Mouse (Mus musculus) bone marrow macrophage, adult 2 months (primary cell): ENCODE results near the gene 1700019A02Rik. TPM values are rescaled to one million over a fixed set of nuclear protein-coding genes. Genes with fewer than 3 reads are reported as not detected.

Source experiments
- H3K27ac ChIP-seq: 2 replicates; pipeline ENCODE4 v1.5.1; 2012; ENCODE audit warnings: low read depth, low read length; ENCODE audit not compliant: insufficient read depth
- H3K4me1 ChIP-seq: 2 replicates; pipeline ENCODE4 v1.6.1; 2012; ENCODE audit warnings: low read length; ENCODE audit not compliant: control insufficient read depth, insufficient read depth
- H3K4me3 ChIP-seq: 2 replicates; pipeline ENCODE4 v1.5.1; 2012; ENCODE audit warnings: mild to moderate bottlenecking, low read length, moderate library complexity; ENCODE audit not compliant: insufficient read depth
- CTCF ChIP-seq: IDR thresholded peaks from 2 replicates; pipeline ENCODE4 v1.5.1; 2012; ENCODE audit warnings: low read depth, mild to moderate bottlenecking, low read length, moderate library complexity
- POLR2A ChIP-seq: IDR thresholded peaks from 2 replicates; pipeline ENCODE4 v1.6.1; 2012; ENCODE audit warnings: mild to moderate bottlenecking, low read depth, low read length, borderline replicate concordance
- polyA plus RNA-seq: library from polyadenylated mRNA; stranded (reverse); fragments of >200 nt; gene quantifications from 2 replicates; pipeline ENCODE4 v1.2.4, GENCODE M21; 2012; ENCODE audit not compliant: missing spikeins, insufficient read depth, insufficient read length

The 1700019A02Rik gene
- polyA plus RNA-seq, 1 experiment: not detected

DNA sequence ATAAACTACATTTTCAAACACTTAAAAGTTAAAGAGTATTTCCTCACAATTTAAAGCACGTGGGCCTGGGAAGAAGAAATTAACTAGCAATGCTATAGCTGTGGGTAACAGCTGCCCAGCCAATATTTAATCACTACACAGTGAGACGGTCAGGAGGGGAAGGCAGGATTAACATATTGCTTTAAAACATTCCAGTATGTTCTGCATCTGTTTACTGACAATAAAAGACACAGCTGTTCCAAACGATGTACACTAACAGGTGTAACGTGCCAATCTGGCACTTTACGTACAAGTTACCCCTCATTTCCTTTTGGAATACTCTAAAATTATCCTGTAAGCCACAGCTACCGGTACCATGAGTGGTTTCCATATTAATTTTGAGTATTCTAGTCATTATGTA, 29.7 kb downstream of the 1700019A02Rik start:
- Histone ChIP-seq H3K4me1 (no peaks in the 10 kb centered on the region), H3K4me3 (no peak overlapping the region), H3K27ac (no peak overlapping the region)
- TF ChIP-seq POLR2A (no peak), CTCF (no peak)

DNA sequence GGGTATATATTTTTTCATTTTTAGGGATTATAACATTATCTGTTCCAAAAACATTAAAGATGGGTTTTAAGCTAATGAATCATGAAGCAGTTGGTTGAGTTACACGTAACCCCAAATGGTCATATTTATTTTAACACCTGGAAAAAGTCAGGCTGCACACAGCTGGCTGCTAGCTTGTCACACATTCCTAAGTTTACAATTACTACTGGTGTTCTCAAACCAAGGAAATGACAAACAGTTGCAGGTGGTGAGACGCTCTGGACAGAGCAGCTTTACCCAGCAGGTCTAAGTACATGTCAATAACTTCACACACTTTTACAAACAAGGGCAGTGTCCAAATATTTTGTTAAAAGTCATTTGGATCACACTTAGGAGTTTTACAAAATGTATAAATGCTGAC, 64.4 kb downstream of the 1700019A02Rik start:
- no peak overlapping the region for H3K4me3 ChIP-seq
- TF ChIP-seq POLR2A (no peak), CTCF (no peak)
- H3K4me1 ChIP-seq: no peaks in the 10 kb centered on the region
- H3K27ac ChIP-seq: no peak overlapping the region

DNA sequence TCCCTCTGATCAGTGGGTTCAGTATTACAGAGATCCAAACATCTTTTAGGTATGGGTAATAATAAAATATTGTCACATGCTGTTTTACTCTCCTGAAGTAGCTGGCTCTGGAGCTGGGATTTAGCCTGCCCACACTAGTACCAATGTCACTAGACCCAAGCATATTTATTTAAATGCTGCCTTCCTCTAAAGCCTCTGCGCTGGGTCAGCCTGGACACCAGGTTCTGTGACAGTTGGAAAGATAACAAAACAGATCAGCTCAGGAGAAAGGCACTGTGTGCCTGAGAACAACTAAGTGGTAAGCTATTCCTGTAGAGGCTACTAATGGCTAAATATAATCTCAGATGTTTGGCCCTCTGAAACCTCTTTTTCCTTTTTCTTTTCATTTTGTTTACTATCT, 76.9 kb downstream of the 1700019A02Rik start:
- TF ChIP-seq POLR2A: no peak
- no peak for TF ChIP-seq CTCF
- Histone ChIP-seq H3K4me3 (no peak overlapping the region), H3K4me1 (no peaks in the 10 kb centered on the region), H3K27ac (no peak overlapping the region)

Other genes starting within 250 kb of the 1700019A02Rik start
- gene 1700019D03Rik, start 167.5 kb downstream of the 1700019A02Rik start, polyA plus RNA-seq: not detected in 2 replicates
- not detected in 2 replicates for gene Mstn, start 126.0 kb downstream of the 1700019A02Rik start, polyA plus RNA-seq
- gene Pms1, start 109.4 kb upstream of the 1700019A02Rik start, polyA plus RNA-seq: 4.8 and 5.2 TPM in 2 replicates
- gene Ormdl1, start 109.5 kb upstream of the 1700019A02Rik start, polyA plus RNA-seq: 27.5 and 33.3 TPM in 2 replicates
- gene Gm28778, start 109.5 kb upstream of the 1700019A02Rik start, polyA plus RNA-seq: not detected in 2 replicates
- 6.9 and 9.4 TPM in 2 replicates for gene Osgepl1, start 126.0 kb upstream of the 1700019A02Rik start, polyA plus RNA-seq
- gene Asdurf, start 165.0 kb upstream of the 1700019A02Rik start, polyA plus RNA-seq: 15.4 TPM in 1 of 2 replicates, not detected in the other
- not detected in 2 replicates for gene Gm28551, start 165.0 kb upstream of the 1700019A02Rik start, polyA plus RNA-seq
- 56.5 and 70.1 TPM in 2 replicates for gene Asnsd1, start 165.1 kb upstream of the 1700019A02Rik start, polyA plus RNA-seq